Mouse (Mus musculus): Measurements from ENCODE around the gene Hist2h2ab. TPM values are rescaled to one million over a fixed set of nuclear protein-coding genes. Genes with fewer than 3 reads are reported as not detected.
"Not testable (repeated sequence)": the region's sequence is repeated elsewhere in the genome, so short reads cannot be mapped to it uniquely, and the experiment has no call there.

Hist2h2ab gene
- polyA plus RNA-seq, 1 experiment, result not detected

DNA sequence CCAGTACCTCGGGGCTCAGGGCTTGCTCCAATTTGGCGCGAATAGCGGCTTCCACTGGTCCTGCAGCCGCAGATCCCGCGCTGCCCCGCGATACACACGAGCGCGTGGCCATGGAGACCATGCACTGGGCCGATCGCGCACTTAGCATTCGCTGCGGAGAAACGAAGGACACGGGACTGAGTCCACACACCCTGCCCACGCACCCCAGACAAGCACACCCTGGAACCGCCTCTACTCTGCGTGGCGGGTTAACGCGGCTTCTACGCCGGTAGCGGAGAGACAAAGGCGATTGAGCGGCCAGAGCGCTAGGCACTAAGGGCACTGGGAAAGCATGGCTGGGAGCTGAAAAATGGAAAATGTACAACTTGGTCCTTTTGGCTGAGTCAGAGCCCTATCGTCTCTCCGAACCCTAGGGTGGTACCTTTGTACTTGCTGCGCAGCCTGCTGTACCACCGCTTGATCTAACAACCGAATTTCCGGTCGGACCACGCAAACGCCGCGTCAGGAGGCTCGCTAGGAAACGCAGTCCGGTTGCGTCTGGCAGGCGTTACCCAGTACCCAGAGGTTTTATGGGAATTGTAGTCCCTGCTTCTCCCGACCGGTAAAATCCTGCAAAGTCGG is 22.4 kb upstream of the Hist2h2ab start:
- H3K36me3 ChIP-seq (ENCODE audit: control insufficient read depth, insufficient read depth), result no peaks in the 10 kb centered on the region
- H3ac ChIP-seq (ENCODE audit: control insufficient read depth, insufficient read length), result peak overlapping the region; percentile 26
- H3K4me2 ChIP-seq (ENCODE audit: low read depth), result peak overlapping the region; percentile 86
- no peaks in the 10 kb centered on the region for H3K27me3 ChIP-seq (ENCODE audit: control insufficient read depth, insufficient read depth, insufficient read length)
- H3K4me3 ChIP-seq, result peak overlapping the region; percentile 48
- TF ChIP-seq REST (IDR thresholded peaks at IDR 0.05; ENCODE audit: insufficient read depth, insufficient read length) (no peak), MAX (IDR thresholded peaks at IDR 0.05; ENCODE audit: low read depth) (no peak), POLR2A (IDR thresholded peaks at IDR 0.05; ENCODE audit: insufficient read length, low read depth) (peak; percentile 86), USF1 (IDR thresholded peaks at IDR 0.05; ENCODE audit: low read depth) (no peak), MYOD1 (IDR thresholded peaks at IDR 0.05; ENCODE audit: control insufficient read depth in 1 of 3, insufficient read length in 2 of 3, low read depth in 2 of 3) (no peak), SRF (IDR thresholded peaks at IDR 0.05; ENCODE audit: control insufficient read depth, insufficient read length, low read depth) (peak; percentile 26), TCF3 (IDR thresholded peaks at IDR 0.05; ENCODE audit: insufficient read length, low read depth) (no peak), MYOG (IDR thresholded peaks at IDR 0.05; ENCODE audit: control insufficient read depth in 1 of 3, insufficient read depth in 1 of 3, insufficient read length in 2 of 3, low read depth in 2 of 3) (no peak), E2F4 (IDR thresholded peaks at IDR 0.05; ENCODE audit: insufficient read depth) (no peak), TCF12 (IDR thresholded peaks at IDR 0.05; ENCODE audit: insufficient read depth, poor library complexity, severe bottlenecking) (no peak), CEBPB (IDR thresholded peaks at IDR 0.05; ENCODE audit: insufficient read depth, poor library complexity, severe bottlenecking) (no peak), POLR2AphosphoS2 (IDR thresholded peaks at IDR 0.05; ENCODE audit: insufficient read length, low read depth) (peak; percentile 87)
- H3K79me2 ChIP-seq (ENCODE audit: control insufficient read depth, insufficient read depth), result no peaks in the 10 kb centered on the region

GRCm38 (mm10) chr3:96198181-96198580 is 21.5 kb upstream of the Hist2h2ab start:
- H3K4me2 ChIP-seq (ENCODE audit: low read depth), result peak overlapping the region; percentile 86
- TF ChIP-seq CEBPB (IDR thresholded peaks at IDR 0.05; ENCODE audit: insufficient read depth, poor library complexity, severe bottlenecking) (no peak), TCF12 (IDR thresholded peaks at IDR 0.05; ENCODE audit: insufficient read depth, poor library complexity, severe bottlenecking) (no peak), MAX (IDR thresholded peaks at IDR 0.05; ENCODE audit: low read depth) (no peak), REST (IDR thresholded peaks at IDR 0.05; ENCODE audit: insufficient read depth, insufficient read length) (no peak), MYOG (IDR thresholded peaks at IDR 0.05; ENCODE audit: control insufficient read depth in 1 of 3, insufficient read depth in 1 of 3, insufficient read length in 2 of 3, low read depth in 2 of 3) (no peak), MYOD1 (IDR thresholded peaks at IDR 0.05; ENCODE audit: control insufficient read depth in 1 of 3, insufficient read length in 2 of 3, low read depth in 2 of 3) (no peak), TCF3 (IDR thresholded peaks at IDR 0.05; ENCODE audit: insufficient read length, low read depth) (no peak), SRF (IDR thresholded peaks at IDR 0.05; ENCODE audit: control insufficient read depth, insufficient read length, low read depth) (no peak), E2F4 (IDR thresholded peaks at IDR 0.05; ENCODE audit: insufficient read depth) (no peak), POLR2AphosphoS2 (IDR thresholded peaks at IDR 0.05; ENCODE audit: insufficient read length, low read depth) (no peak), POLR2A (IDR thresholded peaks at IDR 0.05; ENCODE audit: insufficient read length, low read depth) (no peak), USF1 (IDR thresholded peaks at IDR 0.05; ENCODE audit: low read depth) (no peak)
- H3ac ChIP-seq (ENCODE audit: control insufficient read depth, insufficient read length), result no peak overlapping the region
- H3K79me2 ChIP-seq (ENCODE audit: control insufficient read depth, insufficient read depth), result no peaks in the 10 kb centered on the region
- no peak overlapping the region for H3K4me3 ChIP-seq
- H3K27me3 ChIP-seq (ENCODE audit: control insufficient read depth, insufficient read depth, insufficient read length), result no peaks in the 10 kb centered on the region
- H3K36me3 ChIP-seq (ENCODE audit: control insufficient read depth, insufficient read depth), result no peaks in the 10 kb centered on the region

- H3K4me3 ChIP-seq; H3K79me2 ChIP-seq (ENCODE audit: control insufficient read depth, insufficient read depth); H3K27me3 ChIP-seq (ENCODE audit: control insufficient read depth, insufficient read depth, insufficient read length): not testable (repeated sequence)
Measured at GRCm38 (mm10) chr3:96198601-96199251, 20.9 kb upstream of the Hist2h2ab start.

GRCm38 (mm10) chr3:96199731-96200130 is 19.9 kb upstream of the Hist2h2ab start:
- H3K27me3 ChIP-seq (ENCODE audit: control insufficient read depth, insufficient read depth, insufficient read length), result no peaks in the 10 kb centered on the region
- no peak overlapping the region for H3K4me3 ChIP-seq
- no peak overlapping the region for H3ac ChIP-seq (ENCODE audit: control insufficient read depth, insufficient read length)
- H3K79me2 ChIP-seq (ENCODE audit: control insufficient read depth, insufficient read depth), result no peaks in the 10 kb centered on the region
- TF ChIP-seq POLR2A (IDR thresholded peaks at IDR 0.05; ENCODE audit: insufficient read length, low read depth) (no peak), REST (IDR thresholded peaks at IDR 0.05; ENCODE audit: insufficient read depth, insufficient read length) (no peak), TCF12 (IDR thresholded peaks at IDR 0.05; ENCODE audit: insufficient read depth, poor library complexity, severe bottlenecking) (no peak), MAX (IDR thresholded peaks at IDR 0.05; ENCODE audit: low read depth) (no peak), SRF (IDR thresholded peaks at IDR 0.05; ENCODE audit: control insufficient read depth, insufficient read length, low read depth) (no peak), MYOD1 (IDR thresholded peaks at IDR 0.05; ENCODE audit: control insufficient read depth in 1 of 3, insufficient read length in 2 of 3, low read depth in 2 of 3) (no peak), MYOG (IDR thresholded peaks at IDR 0.05; ENCODE audit: control insufficient read depth in 1 of 3, insufficient read depth in 1 of 3, insufficient read length in 2 of 3, low read depth in 2 of 3) (no peak), CEBPB (IDR thresholded peaks at IDR 0.05; ENCODE audit: insufficient read depth, poor library complexity, severe bottlenecking) (no peak), USF1 (IDR thresholded peaks at IDR 0.05; ENCODE audit: low read depth) (no peak), POLR2AphosphoS2 (IDR thresholded peaks at IDR 0.05; ENCODE audit: insufficient read length, low read depth) (no peak), TCF3 (IDR thresholded peaks at IDR 0.05; ENCODE audit: insufficient read length, low read depth) (no peak), E2F4 (IDR thresholded peaks at IDR 0.05; ENCODE audit: insufficient read depth) (no peak)
- H3K36me3 ChIP-seq (ENCODE audit: control insufficient read depth, insufficient read depth), result no peaks in the 10 kb centered on the region
- H3K4me2 ChIP-seq (ENCODE audit: low read depth), result no peak overlapping the region

More at GRCm38 (mm10) chr3:96198601-96199251, 20.9 kb upstream of the Hist2h2ab start:
- not testable (repeated sequence) for H3ac ChIP-seq (ENCODE audit: control insufficient read depth, insufficient read length); H3K4me2 ChIP-seq (ENCODE audit: low read depth); H3K36me3 ChIP-seq (ENCODE audit: control insufficient read depth, insufficient read depth)
